Mouse (Mus musculus) MEL (cell line): ENCODE measurements around the gene 4930404N11Rik. TPM values are rescaled to one million over a fixed set of nuclear protein-coding genes. Genes with fewer than 3 reads are reported as not detected.

ENCODE experiments used
- DNase-seq: peaks from one replicate; pipeline ENCODE4 v3.0.0; 2011; ENCODE audit warnings: low read depth, low spot score
- H3K27ac ChIP-seq: 2 replicates; pipeline ENCODE4 v1.5.1; 2012; ENCODE audit warnings: low read depth, mild to moderate bottlenecking, control low read depth, low read length, moderate library complexity; ENCODE audit not compliant: control insufficient read depth
- H3K27me3 ChIP-seq, 2 experiments: fragments of 150-350 bp in 1 of 2; sonication (generic) in 1 of 2; 2 replicates each; pipeline ENCODE4 v1.6.1; 2012; ENCODE audit warnings: low read length in 2 of 2, mild to moderate bottlenecking in 2 of 2, improper control_type of control experiment in 1 of 2, moderate library complexity in 1 of 2; ENCODE audit not compliant: insufficient read depth in 2 of 2, control insufficient read depth in 1 of 2
- H3K36me3 ChIP-seq, 2 experiments: 2 replicates each; pipeline ENCODE4 v1.6.1; 2012 to 2014; ENCODE audit warnings: low read length in 2 of 2, improper control_type of control experiment in 1 of 2, inconsistent platforms in 1 of 2, mild to moderate bottlenecking in 1 of 2; ENCODE audit not compliant: insufficient read depth in 2 of 2, control insufficient read depth in 1 of 2
- H3K4me1 ChIP-seq, 2 experiments: fragments of 150-350 bp in 1 of 2; sonication (generic) in 1 of 2; 2 replicates each; pipeline ENCODE4 v1.6.1; 2012; ENCODE audit warnings: low read length in 2 of 2, improper control_type of control experiment in 1 of 2, mild to moderate bottlenecking in 1 of 2; ENCODE audit not compliant: insufficient read depth in 2 of 2, control insufficient read depth in 1 of 2
- H3K4me3 ChIP-seq, 2 experiments: fragments of 150-350 bp in 1 of 2; sonication (generic) in 1 of 2; 2 replicates each; pipeline ENCODE4 v1.5.1; 2012; ENCODE audit warnings: low read depth in 2 of 2, low read length in 2 of 2, mild to moderate bottlenecking in 2 of 2, moderate library complexity in 2 of 2, control low read depth in 1 of 2, improper control_type of control experiment in 1 of 2; ENCODE audit not compliant: control insufficient read depth in 1 of 2, insufficient read depth in 1 of 2
- H3K79me2 ChIP-seq: 2 replicates; pipeline ENCODE4 v1.6.1; 2012; ENCODE audit warnings: mild to moderate bottlenecking, low read length, moderate library complexity; ENCODE audit not compliant: control insufficient read depth, poor library complexity, insufficient read depth
- H3K9ac ChIP-seq: 2 replicates; pipeline ENCODE4 v1.6.1; 2012; ENCODE audit warnings: low read depth, mild to moderate bottlenecking, control low read depth, low read length, moderate library complexity; ENCODE audit not compliant: control insufficient read depth, poor library complexity, severe bottlenecking
- H3K9me3 ChIP-seq: fragments of 150-350 bp; sonication (generic); replicated peaks from 2 replicates; pipeline ENCODE4 v1.6.1; 2012; ENCODE audit warnings: mild to moderate bottlenecking, low read length, improper control_type of control experiment, moderate library complexity; ENCODE audit not compliant: insufficient read depth
- BHLHE40 ChIP-seq: IDR thresholded peaks from 2 replicates; pipeline ENCODE4 v1.6.1; 2012; ENCODE audit warnings: low read depth, mild to moderate bottlenecking, inconsistent platforms, low read length, improper control_type of control experiment, borderline replicate concordance
- CHD1 ChIP-seq: IDR thresholded peaks from 2 replicates; pipeline ENCODE4 v1.6.1; 2012; ENCODE audit warnings: low read depth, mild to moderate bottlenecking, inconsistent platforms, low read length, improper control_type of control experiment
- CHD2 ChIP-seq: IDR thresholded peaks from 2 replicates; pipeline ENCODE4 v1.6.1; 2011; ENCODE audit warnings: low read length, improper control_type of control experiment
- CTCF ChIP-seq, 3 experiments: IDR thresholded peaks in 2 of 3; conservative IDR thresholded peaks in 1 of 3; 2 replicates each; pipeline ENCODE4 v1.5.1; 2011 to 2012; ENCODE audit warnings: low read length in 3 of 3, low read depth in 2 of 3, mild to moderate bottlenecking in 2 of 3, improper control_type of control experiment in 1 of 3, inconsistent platforms in 1 of 3, mixed read lengths in 1 of 3, moderate library complexity in 1 of 3; ENCODE audit not compliant: control insufficient read depth in 1 of 3, insufficient read depth in 1 of 3, poor library complexity in 1 of 3, severe bottlenecking in 1 of 3
- E2F4 ChIP-seq: IDR thresholded peaks from 2 replicates; pipeline ENCODE4 v1.6.1; 2011; ENCODE audit warnings: low read depth, low read length, improper control_type of control experiment, borderline replicate concordance
- ELF1 ChIP-seq: IDR thresholded peaks from 2 replicates; pipeline ENCODE4 v1.6.1; 2014; ENCODE audit warnings: low read depth, mild to moderate bottlenecking, inconsistent platforms, low read length, improper control_type of control experiment, moderate library complexity
- EP300 ChIP-seq, 2 experiments: IDR thresholded peaks; 2 replicates each; pipeline ENCODE4 v1.6.1; 2011; ENCODE audit warnings: improper control_type of control experiment in 2 of 2, low read length in 2 of 2, low read depth in 1 of 2, mild to moderate bottlenecking in 1 of 2
- GABPA ChIP-seq: IDR thresholded peaks from 2 replicates; pipeline ENCODE4 v1.6.1; 2012; ENCODE audit warnings: low read depth, mild to moderate bottlenecking, inconsistent platforms, low read length, improper control_type of control experiment, moderate library complexity
- JUND ChIP-seq: IDR thresholded peaks from 2 replicates; pipeline ENCODE4 v1.6.1; 2011; ENCODE audit warnings: low read depth, mild to moderate bottlenecking, improper control_type of control experiment, low read length
- KAT2A ChIP-seq: conservative IDR thresholded peaks from 2 replicates; pipeline ENCODE4 v1.6.1; 2012; ENCODE audit warnings: low read depth, low read length, improper control_type of control experiment, inconsistent platforms
- MAFK ChIP-seq: IDR thresholded peaks from 2 replicates; pipeline ENCODE4 v1.6.1; 2011; ENCODE audit warnings: low read depth, mild to moderate bottlenecking, low read length, improper control_type of control experiment, borderline replicate concordance
- MAX ChIP-seq: IDR thresholded peaks from 2 replicates; pipeline ENCODE4 v1.6.1; 2011; ENCODE audit warnings: low read length, improper control_type of control experiment
- MAZ ChIP-seq: IDR thresholded peaks from 2 replicates; pipeline ENCODE4 v1.6.1; 2012; ENCODE audit warnings: low read depth, mild to moderate bottlenecking, inconsistent platforms, low read length, improper control_type of control experiment
- MEF2A ChIP-seq: IDR thresholded peaks from 2 replicates; pipeline ENCODE4 v1.6.1; 2014; ENCODE audit warnings: low read depth, mild to moderate bottlenecking, inconsistent platforms, low read length, improper control_type of control experiment; ENCODE audit not compliant: poor library complexity, insufficient replicate concordance, severe bottlenecking; ENCODE audit errors: extremely low read depth
- MXI1 ChIP-seq: IDR thresholded peaks from 2 replicates; pipeline ENCODE4 v1.6.1; 2011; ENCODE audit warnings: mild to moderate bottlenecking, low read depth, low read length, improper control_type of control experiment
- MYC ChIP-seq: IDR thresholded peaks from 2 replicates; pipeline ENCODE4 v1.6.1; 2011; ENCODE audit warnings: low read depth, mild to moderate bottlenecking, low read length, improper control_type of control experiment, moderate library complexity
- NELFE ChIP-seq: IDR thresholded peaks from 2 replicates; pipeline ENCODE4 v1.6.1; 2011; ENCODE audit warnings: low read depth, low read length, improper control_type of control experiment
- NRF1 ChIP-seq: IDR thresholded peaks from 2 replicates; pipeline ENCODE4 v1.6.1; 2014; ENCODE audit warnings: low read depth, mild to moderate bottlenecking, inconsistent platforms, low read length, improper control_type of control experiment, moderate library complexity; ENCODE audit not compliant: poor library complexity, insufficient read depth, severe bottlenecking
- POLR2A ChIP-seq, 2 experiments: IDR thresholded peaks; 2 replicates each; pipeline ENCODE4 v1.6.1; 2011 to 2012; ENCODE audit warnings: low read length in 2 of 2, mild to moderate bottlenecking in 2 of 2, control low read depth in 1 of 2, improper control_type of control experiment in 1 of 2, low read depth in 1 of 2, moderate library complexity in 1 of 2; ENCODE audit not compliant: control insufficient read depth in 1 of 2, insufficient read depth in 1 of 2, poor library complexity in 1 of 2
- POLR2AphosphoS2 ChIP-seq: IDR thresholded peaks from 2 replicates; pipeline ENCODE4 v1.6.1; 2011; ENCODE audit warnings: low read length, improper control_type of control experiment
- POLR2AphosphoS5 ChIP-seq: IDR thresholded peaks from 2 replicates; pipeline ENCODE4 v1.6.1; 2012; ENCODE audit warnings: low read depth, borderline replicate concordance, mild to moderate bottlenecking, inconsistent platforms, low read length, moderate library complexity, mixed read lengths
- RCOR1 ChIP-seq: IDR thresholded peaks from 2 replicates; pipeline ENCODE4 v1.6.1; 2012; ENCODE audit warnings: low read depth, mild to moderate bottlenecking, inconsistent platforms, low read length, improper control_type of control experiment
- SIN3A ChIP-seq: IDR thresholded peaks from 2 replicates; pipeline ENCODE4 v1.6.1; 2012; ENCODE audit warnings: low read length, improper control_type of control experiment, inconsistent platforms
- TAL1 ChIP-seq: IDR thresholded peaks from 2 replicates; pipeline ENCODE4 v1.6.1; 2012; ENCODE audit warnings: mild to moderate bottlenecking, inconsistent platforms, low read length, moderate library complexity, mixed read lengths
- TCF12 ChIP-seq: IDR thresholded peaks from 2 replicates; pipeline ENCODE4 v1.6.1; 2014; ENCODE audit warnings: low read depth, mild to moderate bottlenecking, inconsistent platforms, low read length, improper control_type of control experiment, moderate library complexity
- UBTF ChIP-seq: IDR thresholded peaks from 2 replicates; pipeline ENCODE4 v1.6.1; 2012; ENCODE audit warnings: low read depth, mild to moderate bottlenecking, inconsistent platforms, low read length, improper control_type of control experiment, moderate library complexity, borderline replicate concordance; ENCODE audit not compliant: insufficient read depth
- USF1 ChIP-seq: IDR thresholded peaks from 2 replicates; pipeline ENCODE4 v1.6.1; 2014; ENCODE audit warnings: low read depth, mild to moderate bottlenecking, inconsistent platforms, low read length, improper control_type of control experiment, moderate library complexity
- ZC3H11A ChIP-seq: IDR thresholded peaks from 2 replicates; pipeline ENCODE4 v1.6.1; 2012; ENCODE audit warnings: low read depth, mild to moderate bottlenecking, inconsistent platforms, low read length, improper control_type of control experiment
- ZKSCAN1 ChIP-seq: IDR thresholded peaks from 2 replicates; pipeline ENCODE4 v1.6.1; 2012; ENCODE audit warnings: low read depth, mild to moderate bottlenecking, inconsistent platforms, low read length, improper control_type of control experiment, moderate library complexity
- polyA plus RNA-seq, 2 experiments: library from polyadenylated mRNA; stranded (reverse) in 1 of 2; unstranded in 1 of 2; fragments of >175 nt in 1 of 2; fragments of >200 nt in 1 of 2; gene quantifications; 2 replicates each; pipeline versions ENCODE4 v1.2.1 to v1.2.4; 2012; ENCODE audit warnings: low replicate concordance in 2 of 2, low read depth in 1 of 2; ENCODE audit not compliant: insufficient read length in 2 of 2, insufficient read depth in 1 of 2, missing spikeins in 1 of 2
- total RNA-seq: library from RNA; depleted of rRNA; stranded (reverse); fragments of 300-350 nt; gene quantifications from 2 replicates; pipeline ENCODE4 v1.2.3, GENCODE M21; 2012

The 4930404N11Rik gene
- total and polyA plus RNA-seq, 3 experiments = 3.1 to 12.1 TPM; not detected in 1

DNA sequence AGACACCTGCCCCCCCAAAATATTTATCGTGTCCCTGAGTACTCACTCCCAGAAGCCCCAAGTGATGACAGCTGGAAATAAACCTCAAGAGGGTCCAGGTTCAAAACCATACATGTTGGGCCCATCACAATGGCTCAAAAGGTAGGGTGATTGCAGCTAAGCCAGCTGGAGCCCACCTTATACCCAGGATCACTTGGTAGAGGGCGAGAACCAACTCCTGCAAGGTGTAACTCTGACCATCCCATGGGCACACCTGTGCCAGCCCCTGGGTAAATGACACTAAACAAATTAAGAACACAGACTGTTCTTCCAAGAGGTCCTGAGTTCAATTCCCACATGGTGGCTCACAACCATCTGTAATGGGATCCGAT is 13.6 kb upstream of the 4930404N11Rik start:
- Histone ChIP-seq H3K27ac (peak overlapping the region; percentile 93), H3K36me3 (peaks cover 5 to 45% of the 10 kb centered on the region in 2 experiments; a peak in 3 of 4 replicates), H3K79me2 (peaks cover 31% of the 10 kb centered on the region), H3K4me1 (peaks cover 31 to 48% of the 10 kb centered on the region in 2 experiments), H3K4me3 (peak overlapping the region; percentile 61 to 69), H3K27me3 (no peaks in the 10 kb centered on the region), H3K9ac (peak overlapping the region; percentile 82), H3K9me3 (no peaks in the 10 kb centered on the region)
- DNase-seq = no peak
- TF ChIP-seq TCF12 = no peak
- no peak for TF ChIP-seq USF1
- TF ChIP-seq POLR2A (IDR thresholded peaks at IDR 0.05; ENCODE audit: control insufficient read depth in 1 of 2, insufficient read depth in 1 of 2, low read depth in 1 of 2, low read length in 2 of 2, poor library complexity in 1 of 2) = no peak
- TF ChIP-seq KAT2A = no peak
- TF ChIP-seq CHD2 = no peak
- no peak for TF ChIP-seq MXI1
- no peak for TF ChIP-seq GABPA
- TF ChIP-seq CHD1 = no peak
- no peak for TF ChIP-seq MAX
- no peak for TF ChIP-seq TAL1
- TF ChIP-seq RCOR1 = no peak
- no peak for TF ChIP-seq CTCF (IDR thresholded peaks at IDR 0.05 in 2 of 3, conservative IDR thresholded peaks at IDR 0.05 in 1 of 3; ENCODE audit: control insufficient read depth in 1 of 3, insufficient read depth in 1 of 3, low read depth in 2 of 3, low read length in 3 of 3, poor library complexity in 1 of 3, severe bottlenecking in 1 of 3)
- no peak for TF ChIP-seq ELF1

DNA sequence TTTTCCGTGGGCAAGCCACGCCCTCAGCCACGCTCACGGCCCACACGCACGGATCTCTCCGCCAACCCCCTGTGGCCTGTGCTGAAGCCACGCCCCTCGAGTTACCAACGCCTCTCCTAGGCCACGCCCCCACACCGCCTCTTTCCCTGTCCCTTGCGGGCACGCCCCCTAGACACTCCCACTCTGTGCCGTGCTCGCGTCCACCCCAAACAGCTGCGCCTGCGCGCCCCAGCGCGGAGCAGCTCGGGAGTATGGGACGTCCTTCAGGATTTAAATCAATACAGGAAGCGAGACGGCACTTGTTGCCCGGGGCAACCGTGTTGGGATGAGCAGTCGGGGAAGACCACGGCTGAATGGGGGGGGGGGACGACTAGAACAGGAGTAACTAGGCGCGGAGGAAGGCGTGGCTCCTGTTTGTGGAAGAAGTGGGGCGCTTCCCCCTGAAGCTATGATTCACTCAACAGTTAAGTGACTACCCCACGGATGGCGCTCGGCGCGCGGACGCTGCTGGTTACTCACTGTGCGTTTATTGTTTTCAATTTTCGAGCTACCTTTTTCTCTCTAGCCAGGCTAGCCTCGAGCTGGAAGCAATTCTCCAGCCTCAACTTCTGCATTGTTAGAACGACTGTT is 13.1 kb upstream of the 4930404N11Rik start:
- H3K4me1 ChIP-seq = peaks cover 31 to 48% of the 10 kb centered on the region in 2 experiments
- TF ChIP-seq SIN3A = peak; percentile 91
- TF ChIP-seq CHD2 = no peak; the same call in 1 of the 2 replicates
- no peak for TF ChIP-seq BHLHE40
- TF ChIP-seq MXI1 = peak; percentile 86
- TF ChIP-seq KAT2A = no peak; the same call in 1 of the 2 replicates
- TF ChIP-seq MAZ = peak; percentile 78
- TF ChIP-seq EP300 (IDR thresholded peaks at IDR 0.05; ENCODE audit: low read depth in 1 of 2, low read length in 2 of 2) = no peak; a peak in 1 of 4 replicates
- peak; percentile 63 for TF ChIP-seq NELFE
- TF ChIP-seq JUND = no peak
- peak; percentile 47 for TF ChIP-seq USF1
- TF ChIP-seq NRF1 = peak; percentile 99
- TF ChIP-seq ELF1 = peak; percentile 96
- TF ChIP-seq POLR2AphosphoS5 = no peak
- TF ChIP-seq ZKSCAN1 = no peak
- no peak; the same call in 1 of the 2 replicates for TF ChIP-seq RCOR1
- peak; percentile 16; the same call in 1 of the 2 replicates for TF ChIP-seq MYC
- no peak for TF ChIP-seq ZC3H11A
- TF ChIP-seq POLR2AphosphoS2 = no peak; the same call in 1 of the 2 replicates
- 0 out of 2 replicates have a peak, but pooled peaks have one; percentile 22 for TF ChIP-seq GABPA
- TF ChIP-seq MAFK = no peak
- no peak for TF ChIP-seq MEF2A
- TF ChIP-seq UBTF = no peak
- no peak for TF ChIP-seq E2F4
- TF ChIP-seq CHD1 = peak; percentile 75; the same call in 1 of the 2 replicates
- TF ChIP-seq POLR2A (IDR thresholded peaks at IDR 0.05; ENCODE audit: control insufficient read depth in 1 of 2, insufficient read depth in 1 of 2, low read depth in 1 of 2, low read length in 2 of 2, poor library complexity in 1 of 2) = peak; percentile 9 to 71; a peak in 3 of 4 replicates

More for the DNA sequence above, 13.1 kb upstream of the 4930404N11Rik start:
- Histone ChIP-seq H3K36me3 (peaks cover 5 to 45% of the 10 kb centered on the region in 2 experiments), H3K4me3 (peak overlapping the region; percentile 61 to 69), H3K27me3 (no peaks in the 10 kb centered on the region), H3K9me3 (no peaks in the 10 kb centered on the region), H3K27ac (peak overlapping the region; percentile 93), H3K9ac (peak overlapping the region; percentile 82), H3K79me2 (peaks cover 35% of the 10 kb centered on the region)
- peak; percentile 100 for DNase-seq
